Mouse (Mus musculus): ENCODE results near the gene Gm49403.

DNA sequence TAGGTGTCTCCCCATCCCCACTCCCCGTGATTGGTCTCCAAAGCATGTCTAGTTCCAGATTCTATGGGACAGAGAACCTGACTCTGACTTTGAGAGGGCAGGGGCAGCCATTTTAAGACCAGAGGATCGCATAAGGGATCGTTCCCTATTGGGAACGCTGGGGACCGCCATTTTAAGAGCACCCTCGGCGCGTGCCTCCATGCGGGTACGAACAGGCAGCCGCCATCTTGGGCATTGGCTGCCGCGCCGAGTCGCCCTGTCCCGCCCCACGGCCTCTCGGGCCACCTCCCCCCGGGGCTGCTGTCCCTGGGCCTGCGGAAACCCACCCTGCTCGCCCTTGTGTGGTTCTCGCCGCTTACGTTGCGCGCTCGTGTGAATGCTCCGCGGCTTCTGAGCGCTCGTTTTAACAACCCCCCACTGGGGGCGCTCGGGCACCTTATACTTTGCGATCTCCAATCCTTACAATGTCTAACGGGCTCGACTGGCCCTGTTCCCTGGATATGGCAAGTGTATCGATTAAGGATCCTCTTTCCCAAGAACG lies 46.4 kb upstream of the Gm49403 start, which contains the start of gene Bscl2:
- TF ChIP-seq CTCF (IDR thresholded peaks at IDR 0.05; ENCODE audit: borderline replicate concordance, insufficient read depth, low read length) (no peak), POLR2A (IDR thresholded peaks at IDR 0.05; ENCODE audit: low read depth, low read length) (peak; percentile 57)
